ENCODE assay signal across 9 mouse cellular contexts in the genomic region with DNA sequence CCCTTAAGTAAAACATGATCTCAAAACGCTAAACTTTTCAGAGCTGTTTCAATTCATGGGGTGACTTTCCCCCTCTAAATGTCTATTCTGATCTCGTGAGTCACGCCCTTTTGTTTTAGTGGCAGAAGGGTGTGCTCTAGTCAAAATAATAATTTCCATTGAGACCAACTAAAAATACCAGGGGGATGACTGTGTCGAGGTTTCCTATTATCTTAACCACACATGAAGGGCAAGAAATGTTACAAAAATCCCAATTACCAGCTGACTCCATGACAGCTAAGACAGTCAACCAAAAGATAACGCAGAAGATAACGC. TPM values are rescaled to one million over a fixed set of nuclear protein-coding genes. Genes with fewer than 3 reads are reported as not detected.
DNase-seq lines count a peak whose midpoint lies in the region; ATAC-seq lines count a peak whose summit lies in the region.
"Had no signal": no experiment of that assay in that cellular context is flagged by ENCODE, and none has a peak within 500 bp of the region (broad histone marks: within the 10 kb centered on the region; RNA-seq: fewer than 3 reads in every experiment).

No protein-coding gene starts in this region.

- 0 out of 2 replicates have a peak, but pooled peaks cover 3% of the 10 kb centered on the region for H3K36me3 ChIP-seq in kidney, embryonic 14.5 days (ENCODE audit: control insufficient read depth, insufficient read depth, low read length)
- H3K36me3 ChIP-seq in hindbrain, embryonic 15.5 days, result no peaks in the 10 kb centered on the region
- H3K36me3 ChIP-seq in midbrain, embryonic 14.5 days (ENCODE audit: control insufficient read depth, insufficient read depth, low read length), result no peaks in the 10 kb centered on the region

- H3K9me3 ChIP-seq in kidney, embryonic 14.5 days (ENCODE audit: control insufficient read depth, low read length), result no peaks in the 10 kb centered on the region
- H3K9me3 ChIP-seq in hindbrain, embryonic 15.5 days, result no peaks in the 10 kb centered on the region
- no peaks in the 10 kb centered on the region for H3K9me3 ChIP-seq in midbrain, embryonic 14.5 days (ENCODE audit: control insufficient read depth, low read length)

- H3K4me3 ChIP-seq in kidney, embryonic 14.5 days (ENCODE audit: low read length), result peak overlapping the region; percentile 90
- H3K4me3 ChIP-seq in hindbrain, embryonic 15.5 days, result peak overlapping the region; percentile 77
- peak overlapping the region; percentile 71 for H3K4me3 ChIP-seq in midbrain, embryonic 14.5 days (replicated peaks; ENCODE audit: low read depth, low read length)

- no peak for DNase-seq in kidney, postnatal 10 days
- DNase-seq in midbrain, embryonic 14.5 days, result no peak
- no peak for DNase-seq in layer of hippocampus, postnatal 25 days (ENCODE audit: extremely low spot score in 1 of 2, low spot score in 1 of 2)
- no peak for DNase-seq in layer of hippocampus, adult 9-11 months
- no peak for DNase-seq in kidney, adult 11 months
- DNase-seq: gastrocnemius, postnatal 25 days had no signal

- WGBS in kidney, embryonic 14.5 days, result 62% methylated on average over 6 of the region's 6 CpGs
- WGBS in hindbrain, embryonic 15.5 days, result 62% methylated on average over 6 of the region's 6 CpGs
- WGBS in midbrain, embryonic 14.5 days, result 56% methylated on average over 6 of the region's 6 CpGs

- H3K4me1 ChIP-seq in kidney, embryonic 14.5 days (ENCODE audit: control insufficient read depth, insufficient read depth, low read length), result peaks cover 8% of the 10 kb centered on the region; the same call in 1 of the 2 replicates
- H3K4me1 ChIP-seq in hindbrain, embryonic 15.5 days (replicated peaks), result peaks cover 18% of the 10 kb centered on the region; the same call in 1 of the 2 replicates
- H3K4me1 ChIP-seq in midbrain, embryonic 14.5 days (ENCODE audit: control insufficient read depth, insufficient read depth, low read length), result no peaks in the 10 kb centered on the region

- H3K4me2 ChIP-seq in kidney, embryonic 14.5 days (replicated peaks; ENCODE audit: low read depth, low read length), result peak overlapping the region; percentile 95
- peak overlapping the region; percentile 79 for H3K4me2 ChIP-seq in hindbrain, embryonic 15.5 days
- H3K4me2 ChIP-seq in midbrain, embryonic 14.5 days (ENCODE audit: low read length), result peak overlapping the region; percentile 97

- ATAC-seq in kidney, embryonic 14.5 days (ENCODE audit: low FRiP score, low TSS enrichment), result no peak
- peak; percentile 10 for ATAC-seq in activated CD4-positive, CD25-positive, alpha-beta regulatory T cell, adult 4 months
- ATAC-seq in hindbrain, embryonic 15.5 days (ENCODE audit: low FRiP score, low read depth), result no peak
- ATAC-seq in midbrain, embryonic 14.5 days (ENCODE audit: low FRiP score, low TSS enrichment), result no peak

- no peak overlapping the region for H3K27ac ChIP-seq in kidney, embryonic 14.5 days (ENCODE audit: low read depth, low read length)
- H3K27ac ChIP-seq in hindbrain, embryonic 15.5 days (replicated peaks), result no peak overlapping the region
- H3K27ac ChIP-seq in midbrain, embryonic 14.5 days (replicated peaks; ENCODE audit: low read depth, low read length), result no peak overlapping the region

- no peaks in the 10 kb centered on the region for H3K27me3 ChIP-seq in kidney, embryonic 14.5 days (ENCODE audit: control insufficient read depth, insufficient read depth, low read length)
- 0 out of 2 replicates have a peak, but pooled peaks cover 4% of the 10 kb centered on the region for H3K27me3 ChIP-seq in hindbrain, embryonic 15.5 days
- H3K27me3 ChIP-seq in midbrain, embryonic 14.5 days (ENCODE audit: control insufficient read depth, insufficient read depth, low read length), result no peaks in the 10 kb centered on the region

- no peak overlapping the region for H3K9ac ChIP-seq in kidney, embryonic 14.5 days (ENCODE audit: low read depth, low read length)
- peak overlapping the region; percentile 66; the same call in 1 of the 2 replicates for H3K9ac ChIP-seq in hindbrain, embryonic 15.5 days
- 0 out of 2 replicates have a peak overlapping the region, but pooled peaks have one; percentile 69 for H3K9ac ChIP-seq in midbrain, embryonic 14.5 days (replicated peaks; ENCODE audit: low read length)

RNA-seq across cellular contexts. Expression of a gene that starts 1.3 kb away (rescaled TPM):
- 36.2 and 36.8 TPM in 2 replicates for polyA plus RNA-seq in kidney, embryonic 14.5 days (2014; fragmentation: Nextera tagmentation; extraction: Ambion mirVana)
- polyA plus RNA-seq in activated CD4-positive, CD25-positive, alpha-beta regulatory T cell, adult 4 months (2017; shearing (Covaris generic)), result 10 to 100 TPM; 11.9 to 13.0 TPM
- polyA plus RNA-seq in hindbrain, embryonic 15.5 days (2015; fragmentation: Nextera tagmentation; extraction: Ambion mirVana), result 45.9 and 48.5 TPM in 2 replicates
- polyA plus RNA-seq in midbrain, embryonic 14.5 days (2014; fragmentation: Nextera tagmentation; extraction: Ambion mirVana), result 38.8 and 46.8 TPM in 2 replicates
- total RNA-seq in layer of hippocampus, postnatal 25 days (2021), result 10 to 100 TPM; 27.8 to 30.6 TPM
